Comparison of ENCODE assay signal across 8 mouse cellular contexts in genomic region chr6:37464585-37464984, GRCm38 (mm10). TPM values are rescaled to one million over a fixed set of nuclear protein-coding genes. Genes with fewer than 3 reads are reported as not detected.
DNase-seq lines count a peak whose midpoint lies in the region; ATAC-seq and TF ChIP-seq lines count a peak whose summit lies in the region.

No protein-coding gene starts in this region.

- no peaks in the 10 kb centered on the region for H3K4me1 ChIP-seq in lung, postnatal 0 days (ENCODE audit: insufficient read depth, low read depth, low read length)
- no peaks in the 10 kb centered on the region for H3K4me1 ChIP-seq in intestine, embryonic 15.5 days (replicated peaks)

- H3K4me3 ChIP-seq in lung, postnatal 0 days (ENCODE audit: low read depth, low read length), result peak overlapping the region; percentile 22; the same call in 1 of the 2 replicates
- peak overlapping the region; percentile 37 for H3K4me3 ChIP-seq in intestine, embryonic 15.5 days (replicated peaks)

- H3K4me2 ChIP-seq in lung, postnatal 0 days (replicated peaks; ENCODE audit: low read depth, low read length), result peak overlapping the region; percentile 40
- H3K4me2 ChIP-seq in intestine, embryonic 15.5 days (replicated peaks), result peak overlapping the region; percentile 58

- no peak for TF ChIP-seq EP300 in lung, postnatal 0 days (IDR thresholded peaks at IDR 0.05)

- no peaks in the 10 kb centered on the region for H3K27me3 ChIP-seq in lung, postnatal 0 days (replicated peaks; ENCODE audit: insufficient read depth, low read length)
- no peaks in the 10 kb centered on the region for H3K27me3 ChIP-seq in intestine, embryonic 15.5 days (replicated peaks)

- no peaks in the 10 kb centered on the region for H3K9me3 ChIP-seq in lung, postnatal 0 days (ENCODE audit: low read length)
- no peaks in the 10 kb centered on the region for H3K9me3 ChIP-seq in intestine, embryonic 15.5 days

- peak overlapping the region; percentile 3; the same call in 1 of the 2 replicates for H3K27ac ChIP-seq in lung, postnatal 0 days (ENCODE audit: low read length)
- no peak overlapping the region for H3K27ac ChIP-seq in intestine, embryonic 15.5 days

- TF ChIP-seq CTCF in lung, postnatal 0 days (IDR thresholded peaks at IDR 0.05), result no peak

- H3K36me3 ChIP-seq in lung, postnatal 0 days (ENCODE audit: insufficient read depth, low read length), result no peaks in the 10 kb centered on the region
- no peaks in the 10 kb centered on the region for H3K36me3 ChIP-seq in intestine, embryonic 15.5 days

- 0 out of 2 replicates have a peak, but pooled peaks have one; percentile 7 for ATAC-seq in lung, postnatal 0 days
- peak; percentile 71 for ATAC-seq in erythroblast, adult 5-6 weeks (replicated peaks; ENCODE audit: low FRiP score, poor library complexity, severe bottlenecking)
- peak; percentile 59 for ATAC-seq in intestine, embryonic 15.5 days
- ATAC-seq in activated CD4-positive, CD25-positive, alpha-beta regulatory T cell, adult 4 months, result no peak

- no peak overlapping the region for H3K9ac ChIP-seq in lung, postnatal 0 days (replicated peaks; ENCODE audit: low read depth)
- no peak overlapping the region for H3K9ac ChIP-seq in intestine, embryonic 15.5 days

- WGBS in lung, postnatal 0 days, result 1% methylated on average over 5 of the region's 5 CpGs
- WGBS in intestine, embryonic 15.5 days, result 2% methylated on average over 5 of the region's 5 CpGs

- peak; percentile 18 for DNase-seq in lung, postnatal 0 days (ENCODE audit: low spot score)
- DNase-seq in lung, postnatal 36 days, result no peak
- peak; percentile 5 to 18 for DNase-seq in natural killer cell, adult 2 months (ENCODE audit: low spot score in 2 of 2)
- DNase-seq in left cerebral cortex, adult 9 months (ENCODE audit: low spot score in 2 of 2), result no peak
- no peak for DNase-seq in adrenal gland, postnatal 4 days (ENCODE audit: low spot score in 2 of 2)

RNA-seq across cellular contexts. Expression of gene Creb3l2, which starts 22.6 kb away (rescaled TPM):
- polyA plus RNA-seq in lung, postnatal 0 days (2015; fragmentation: Nextera tagmentation; extraction: Ambion mirVana), result 23.6 and 23.8 TPM in 2 replicates
- total RNA-seq in erythroblast, adult 5-6 weeks (2015; ENCODE audit: low replicate concordance), result 2.5 and 2.9 TPM in 2 replicates
- total RNA-seq in erythroblast, adult 5-6 weeks (2017; ENCODE audit: low replicate concordance), result 0.70 and 1.1 TPM in 2 replicates
- polyA plus RNA-seq in intestine, embryonic 15.5 days (2015; fragmentation: Nextera tagmentation; extraction: Ambion mirVana), result 15.6 and 15.8 TPM in 2 replicates
- 1 to 10 TPM; 3.0 to 3.6 TPM for polyA plus RNA-seq in activated CD4-positive, CD25-positive, alpha-beta regulatory T cell, adult 4 months (2017; shearing (Covaris generic))
- total RNA-seq in adrenal gland, postnatal 4 days (2021), result 10 to 100 TPM; 71.3 to 78.3 TPM

Comparison
In these comparisons a context has a peak if more than half of its experiments do, and no peak if none do; other contexts are left out.
1. DNase-seq: peak in lung, postnatal 0 days (single experiment) and natural killer cell, adult 2 months (2 of 2); none in lung, postnatal 36 days (single experiment), left cerebral cortex, adult 9 months (0 of 2) and adrenal gland, postnatal 4 days (0 of 2).